Mouse (Mus musculus): Measurements from ENCODE around the gene Tfap4. TPM values are rescaled to one million over a fixed set of nuclear protein-coding genes. Genes with fewer than 3 reads are reported as not detected.

The Tfap4 gene
- polyA plus RNA-seq, 1 experiment from 2014 or later, result 19.6 TPM

DNA sequence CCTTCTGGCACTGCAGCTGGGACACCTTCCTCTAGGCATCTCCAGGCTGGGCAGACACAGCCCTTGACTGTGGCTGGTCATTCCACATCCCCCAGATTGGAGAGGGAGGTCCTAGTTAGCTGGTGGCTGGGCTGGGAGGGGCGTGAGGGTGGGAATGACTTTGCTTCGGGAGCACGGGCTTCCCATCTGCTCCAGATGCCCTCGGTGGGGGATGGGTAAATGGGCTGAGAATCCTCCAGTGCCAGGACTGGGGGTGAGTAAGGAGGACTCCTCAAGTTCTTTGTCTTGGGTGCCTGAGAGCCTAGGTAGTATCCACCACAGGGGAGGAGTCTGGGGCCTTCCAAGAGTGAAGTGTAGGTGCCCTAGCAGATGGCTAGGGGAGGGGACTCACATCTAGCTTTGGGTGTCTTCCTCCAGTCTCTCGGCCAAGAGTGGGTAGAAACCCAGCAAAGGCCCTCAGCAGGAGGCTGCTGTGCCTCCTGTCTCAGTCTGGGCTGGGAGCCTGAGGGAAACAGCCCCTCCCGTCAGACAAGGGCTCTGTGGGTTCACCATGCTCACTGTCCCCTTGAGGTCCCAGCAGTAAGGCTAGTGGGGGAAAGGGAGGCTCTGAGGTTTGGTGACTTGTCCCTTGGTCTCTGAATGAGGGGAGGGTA is 39.4 kb upstream of the Tfap4 start:
- Histone ChIP-seq H3K36me3 (no peaks in the 10 kb centered on the region), H3K27ac (no peak overlapping the region), H3K9me3 (no peaks in the 10 kb centered on the region), H3K4me3 (no peak overlapping the region), H3K9ac (no peak overlapping the region), H3K27me3 (no peaks in the 10 kb centered on the region), H3K4me1 (peaks cover 78% of the 10 kb centered on the region), H3K4me2 (0 out of 2 replicates have a peak overlapping the region, but pooled peaks have one; percentile 7)
- whole genome bisulfite sequencing, result 20% methylated on average over 6 of the region's 6 CpGs
- ATAC-seq (ENCODE audit: borderline replicate concordance, extremely low read depth, low FRiP score, low TSS enrichment), result no peak

DNA sequence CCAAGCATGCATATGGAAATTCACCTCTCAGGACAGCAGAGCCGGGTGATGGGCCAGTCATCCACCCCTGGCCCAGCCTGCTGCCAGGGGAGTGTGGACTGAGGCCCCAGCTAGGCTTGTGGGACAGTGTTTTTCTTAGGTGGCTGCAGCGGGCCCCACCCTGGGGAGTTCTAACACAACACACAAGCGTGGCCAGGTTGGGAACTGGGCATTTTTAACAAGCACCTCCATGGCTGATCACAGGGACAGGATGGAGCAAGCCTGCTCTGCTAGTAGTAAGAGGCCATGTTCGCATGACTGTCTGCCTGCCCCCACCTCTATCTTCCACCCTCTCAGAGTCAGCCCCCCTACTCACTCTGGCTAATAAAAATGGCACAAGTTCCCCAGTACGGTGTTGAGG is 38.4 kb upstream of the Tfap4 start:
- Histone ChIP-seq H3K4me1 (peaks cover 78% of the 10 kb centered on the region), H3K36me3 (no peaks in the 10 kb centered on the region)
- WGBS, result 66% methylated on average over 5 of the region's 5 CpGs

DNA sequence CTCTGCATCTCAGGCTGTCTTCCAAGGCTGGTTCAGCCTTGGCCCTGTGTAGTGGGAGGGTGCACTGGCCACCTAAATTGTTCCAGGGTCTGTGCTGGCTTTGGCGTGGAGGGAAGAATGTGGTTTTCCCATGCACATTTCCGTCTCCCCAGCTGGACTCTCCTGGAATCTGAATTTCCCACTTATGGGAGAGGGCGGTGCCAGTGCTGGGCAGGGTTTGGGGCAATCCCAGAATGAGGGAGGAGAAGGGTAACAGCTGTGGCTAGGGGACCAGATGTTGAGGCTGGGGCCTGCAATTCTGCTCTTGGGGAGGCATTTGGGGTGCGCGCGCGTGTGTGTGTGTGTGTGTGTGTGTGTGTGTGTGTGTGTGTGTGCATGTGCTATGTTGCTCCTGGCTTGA is 37.6 kb upstream of the Tfap4 start:
- Histone ChIP-seq H3K27me3 (no peaks in the 10 kb centered on the region), H3K4me2 (peak overlapping the region; percentile 82), H3K27ac (peak overlapping the region; percentile 54), H3K9me3 (no peaks in the 10 kb centered on the region), H3K9ac (no peak overlapping the region), H3K4me3 (peak overlapping the region; percentile 11; the same call in 1 of the 2 replicates), H3K4me1 (peaks cover 77% of the 10 kb centered on the region), H3K36me3 (no peaks in the 10 kb centered on the region)
- no peak for ATAC-seq (ENCODE audit: borderline replicate concordance, extremely low read depth, low FRiP score, low TSS enrichment)
- WGBS, result 42% methylated on average over 7 of the region's 7 CpGs

More for the DNA sequence above, 38.4 kb upstream of the Tfap4 start:
- ATAC-seq (ENCODE audit: borderline replicate concordance, extremely low read depth, low FRiP score, low TSS enrichment), result no peak
- Histone ChIP-seq H3K9ac (no peak overlapping the region), H3K4me2 (no peak overlapping the region), H3K27me3 (no peaks in the 10 kb centered on the region), H3K9me3 (no peaks in the 10 kb centered on the region), H3K27ac (no peak overlapping the region), H3K4me3 (no peak overlapping the region)

DNA sequence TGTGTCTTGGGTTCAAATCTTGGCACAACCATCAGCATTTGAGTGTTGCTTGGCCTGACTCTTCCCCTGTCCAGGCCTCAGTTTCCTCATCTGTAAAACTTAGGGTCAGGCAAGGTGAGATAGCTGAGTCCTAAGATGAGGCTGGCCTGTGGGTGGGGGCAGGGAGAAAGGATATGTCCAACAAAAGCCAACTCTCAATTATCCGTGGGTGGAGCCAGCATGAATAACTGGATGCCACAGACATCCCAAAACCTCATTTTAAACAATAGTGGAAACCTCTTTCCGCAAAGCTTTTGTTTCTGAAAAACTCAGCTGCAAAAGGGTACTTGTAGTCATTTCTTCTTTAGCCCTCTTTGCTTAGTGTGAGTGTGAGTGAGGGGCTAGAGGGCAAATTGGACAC is 37.2 kb upstream of the Tfap4 start:
- Histone ChIP-seq H3K4me1 (peaks cover 77% of the 10 kb centered on the region), H3K27ac (peak overlapping the region; percentile 54), H3K4me3 (peak overlapping the region; percentile 84), H3K27me3 (no peaks in the 10 kb centered on the region), H3K4me2 (peak overlapping the region; percentile 82), H3K9me3 (no peaks in the 10 kb centered on the region), H3K9ac (no peak overlapping the region), H3K36me3 (0 out of 2 replicates have a peak, but pooled peaks cover 2% of the 10 kb centered on the region)
- 49% methylated on average over 2 of the region's 2 CpGs for WGBS
- no peak for ATAC-seq (ENCODE audit: borderline replicate concordance, extremely low read depth, low FRiP score, low TSS enrichment)

DNA sequence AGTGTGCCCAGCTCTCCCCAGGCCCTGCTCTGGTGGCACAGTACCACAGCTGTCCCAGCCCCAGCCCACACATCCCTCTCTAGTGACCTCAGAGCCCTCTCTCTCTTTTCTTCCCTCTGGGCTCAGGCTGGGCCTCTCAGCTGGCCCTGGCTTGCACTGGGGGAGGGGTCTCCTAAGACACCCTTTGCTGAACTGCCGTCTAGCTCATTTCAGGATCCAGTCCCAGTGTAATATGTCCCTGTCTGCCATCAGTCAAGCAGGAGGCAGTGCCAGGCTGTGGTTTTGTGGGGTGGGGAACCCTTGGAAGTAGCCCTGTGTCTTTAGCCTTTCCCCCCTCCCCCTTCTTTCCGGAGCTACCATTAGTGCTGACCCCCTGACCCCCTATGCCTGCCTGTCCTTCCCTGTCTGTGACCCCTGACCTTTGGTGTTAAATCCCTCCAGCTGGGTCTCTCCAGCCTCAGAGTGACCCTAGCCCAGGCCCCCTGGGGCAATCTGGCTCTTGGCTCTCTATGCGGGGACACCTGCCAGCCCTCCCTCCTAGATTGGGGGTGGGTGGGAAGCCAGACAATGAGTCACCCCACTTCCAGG is 36.6 kb upstream of the Tfap4 start:
- Histone ChIP-seq H3K9me3 (no peaks in the 10 kb centered on the region), H3K27me3 (no peaks in the 10 kb centered on the region), H3K27ac (peak overlapping the region; percentile 95), H3K4me1 (peaks cover 77% of the 10 kb centered on the region), H3K4me3 (peak overlapping the region; percentile 84), H3K36me3 (0 out of 2 replicates have a peak, but pooled peaks cover 4% of the 10 kb centered on the region), H3K4me2 (peak overlapping the region; percentile 82), H3K9ac (peak overlapping the region; percentile 90)
- 15% methylated on average over 3 of the region's 3 CpGs for WGBS
- peak; percentile 6; the same call in 1 of the 2 replicates for ATAC-seq (ENCODE audit: borderline replicate concordance, extremely low read depth, low FRiP score, low TSS enrichment)

DNA sequence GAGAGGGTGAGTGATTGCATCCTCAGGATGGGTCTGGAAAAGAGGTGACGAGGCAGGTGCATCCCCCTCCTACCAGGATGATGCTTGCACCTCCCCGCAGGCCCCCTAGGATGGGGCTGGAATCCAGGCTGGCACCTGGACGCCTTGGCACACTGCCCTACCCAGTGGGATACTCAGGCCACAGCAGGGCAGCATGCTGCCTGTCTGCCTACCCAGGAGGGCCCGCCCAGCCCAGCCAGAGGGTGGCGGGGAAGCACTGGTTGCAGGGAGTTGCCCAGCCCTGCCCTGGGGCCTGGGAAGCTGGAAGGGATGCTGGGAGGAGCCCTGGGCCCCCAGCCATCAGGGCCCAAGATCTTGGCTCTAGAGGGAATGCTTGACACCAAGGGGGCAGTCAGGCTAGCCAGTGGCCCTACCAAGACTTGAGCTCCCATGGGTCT is 35.9 kb upstream of the Tfap4 start:
- 8% methylated on average over 5 of the region's 5 CpGs for WGBS
- H3K4me1 ChIP-seq, result peaks cover 72% of the 10 kb centered on the region

DNA sequence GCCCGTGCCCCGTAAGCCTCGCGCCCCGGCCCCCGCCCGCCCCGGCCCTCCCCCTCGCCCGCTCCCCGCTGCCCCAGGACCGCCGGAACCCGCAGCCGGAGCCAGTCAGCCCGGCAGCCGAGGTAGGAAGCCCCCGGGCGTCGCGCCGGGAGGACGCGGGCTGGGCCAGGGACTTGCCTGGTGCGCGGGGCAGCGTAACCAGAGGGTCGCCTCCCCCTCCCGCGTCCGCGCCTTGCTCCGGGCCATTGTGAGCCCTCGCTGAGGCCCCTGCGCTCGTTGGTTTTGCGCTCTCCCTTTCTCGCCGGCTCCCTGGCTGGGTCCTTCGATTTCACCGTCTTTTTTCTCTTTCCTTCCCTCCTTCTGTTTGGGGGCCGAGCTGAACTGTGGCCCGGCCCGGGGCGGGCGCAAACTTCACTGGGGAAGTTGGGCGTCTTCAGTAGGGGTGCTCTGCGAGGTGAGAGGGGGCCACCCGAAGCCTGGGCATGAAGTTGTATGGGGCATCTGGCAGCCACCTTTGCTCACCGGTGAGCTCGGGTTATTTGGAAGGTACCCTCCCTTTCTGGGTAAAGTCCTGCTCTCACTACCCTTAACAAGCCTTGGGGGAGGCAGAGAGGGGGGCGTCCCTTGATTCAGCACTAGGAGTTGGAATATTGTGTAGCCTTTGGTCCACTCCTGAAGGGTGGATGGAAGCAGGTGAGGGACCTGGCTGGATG is 35.3 kb upstream of the Tfap4 start:
- Histone ChIP-seq H3K4me2 (peak overlapping the region; percentile 82), H3K36me3 (peaks cover 14% of the 10 kb centered on the region; the same call in 1 of the 2 replicates), H3K4me1 (peaks cover 68% of the 10 kb centered on the region), H3K9me3 (no peaks in the 10 kb centered on the region), H3K27ac (peak overlapping the region; percentile 95), H3K27me3 (no peaks in the 10 kb centered on the region), H3K9ac (peak overlapping the region; percentile 90), H3K4me3 (peak overlapping the region; percentile 84)
- WGBS, result 0% methylated on average over 40 of the region's 52 CpGs
- peak; percentile 20; the same call in 1 of the 2 replicates for ATAC-seq (ENCODE audit: borderline replicate concordance, extremely low read depth, low FRiP score, low TSS enrichment)

More for the DNA sequence above, 35.9 kb upstream of the Tfap4 start:
- H3K9ac ChIP-seq, result peak overlapping the region; percentile 90
- H3K27ac ChIP-seq, result peak overlapping the region; percentile 95
- H3K4me3 ChIP-seq, result peak overlapping the region; percentile 84
- ATAC-seq (ENCODE audit: borderline replicate concordance, extremely low read depth, low FRiP score, low TSS enrichment), result peak; percentile 11; the same call in 1 of the 2 replicates
- no peaks in the 10 kb centered on the region for H3K27me3 ChIP-seq
- peaks cover 10% of the 10 kb centered on the region; the same call in 1 of the 2 replicates for H3K36me3 ChIP-seq
- H3K9me3 ChIP-seq, result no peaks in the 10 kb centered on the region
- peak overlapping the region; percentile 82 for H3K4me2 ChIP-seq

DNA sequence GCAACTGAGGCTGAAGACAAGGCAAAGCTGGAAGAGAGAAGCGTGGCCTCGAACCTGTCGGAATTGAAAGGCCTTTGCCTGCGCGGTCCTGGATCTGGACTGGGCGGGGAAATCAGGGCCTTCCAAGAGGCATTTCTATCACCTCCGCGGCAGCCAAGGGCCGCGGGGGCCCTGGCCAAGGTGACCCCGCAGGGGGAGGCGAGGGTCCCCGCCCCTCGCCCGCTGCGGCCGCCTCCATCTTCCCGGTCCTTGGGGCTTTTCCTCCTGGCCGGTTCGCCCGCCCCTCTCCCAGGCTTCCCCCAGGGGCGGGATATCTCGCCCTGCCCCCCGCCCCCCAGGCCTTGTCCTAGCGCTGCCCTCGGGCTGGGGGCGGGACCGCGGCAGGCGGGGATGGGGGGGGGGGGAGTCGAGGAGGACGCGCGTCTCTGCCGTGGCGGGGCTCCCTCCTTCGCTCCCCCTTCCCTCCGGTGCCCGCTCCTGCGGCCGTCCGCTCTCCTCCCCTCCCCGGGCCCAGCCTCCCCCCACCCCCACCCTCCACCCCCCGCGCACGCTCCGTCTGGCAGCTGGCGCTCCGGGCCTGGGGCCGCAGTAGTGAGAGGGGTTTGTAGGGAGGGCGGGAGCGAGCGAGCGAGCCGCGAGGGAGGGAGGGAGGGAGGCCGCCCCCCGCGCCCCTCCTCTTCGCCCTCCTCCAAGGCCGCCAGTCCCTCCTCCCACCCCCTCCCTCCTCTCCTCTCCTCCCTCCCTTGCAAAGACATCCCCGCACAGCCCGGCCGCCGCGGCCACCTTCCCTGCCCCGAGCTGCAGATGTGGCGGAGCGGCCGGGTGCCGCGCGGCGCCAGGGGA is 34.5 kb upstream of the Tfap4 start, which contains the start of gene Glis2:
Gene Glis2 (plus strand): TSS at position 743 of the 843 bp plus-strand sequence.
- Histone ChIP-seq H3K9me3 (no peaks in the 10 kb centered on the region), H3K36me3 (peaks cover 14% of the 10 kb centered on the region; the same call in 1 of the 2 replicates), H3K27me3 (no peaks in the 10 kb centered on the region), H3K4me3 (peak within 1 kb of the TSS; percentile 84), H3K4me1 (peaks cover 65% of the 10 kb centered on the region), H3K27ac (peak within 1 kb of the TSS; percentile 95), H3K4me2 (peak within 1 kb of the TSS; percentile 82), H3K9ac (peak within 1 kb of the TSS; percentile 90)
- WGBS, result 1% methylated on average over 18 of the region's 74 CpGs
- ATAC-seq (ENCODE audit: borderline replicate concordance, extremely low read depth, low FRiP score, low TSS enrichment), result peak; percentile 88

DNA sequence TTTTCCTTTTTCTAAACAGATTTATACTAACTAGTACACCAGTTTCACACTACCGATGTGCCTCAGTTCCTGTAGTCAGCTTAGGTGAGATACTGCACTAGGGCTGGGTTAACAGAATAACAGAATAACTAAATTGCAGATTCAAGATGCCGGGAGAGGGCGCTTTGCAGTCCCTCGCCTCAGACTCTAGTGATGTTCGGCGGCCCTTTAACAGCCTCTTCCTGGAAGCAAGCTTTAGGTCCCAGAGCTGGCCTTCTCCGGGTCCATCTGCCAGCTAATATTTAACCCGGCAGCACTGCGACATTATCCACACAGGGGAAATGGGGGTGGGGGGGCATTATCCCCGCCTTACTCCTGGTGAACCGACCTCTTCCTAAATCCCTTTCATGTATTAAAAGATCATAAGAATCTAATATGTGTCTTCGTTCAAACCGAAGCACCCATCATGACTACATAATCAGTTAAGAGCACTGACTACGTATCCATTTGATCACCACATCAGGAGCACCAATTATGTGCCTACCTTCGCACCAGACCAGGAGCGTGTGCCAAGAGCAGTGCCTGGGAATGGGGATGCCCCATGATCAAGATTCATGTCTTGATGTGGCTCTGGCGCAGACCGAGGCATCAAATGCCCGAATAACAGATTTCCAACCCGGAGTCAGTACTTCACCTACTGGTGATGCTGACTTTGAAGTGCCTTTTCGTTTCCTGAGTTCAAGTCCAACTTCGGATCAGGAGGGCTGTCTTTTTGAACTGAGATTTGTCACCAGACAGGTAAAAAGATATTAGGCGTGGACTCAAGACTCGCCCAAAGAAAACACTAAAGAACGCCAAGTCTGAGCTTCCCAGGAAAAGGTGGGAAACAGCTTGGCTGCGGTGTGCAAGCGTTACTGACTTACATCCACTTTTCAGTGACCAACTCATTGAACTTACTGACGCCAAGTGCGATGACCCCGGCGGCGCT is 33.5 kb upstream of the Tfap4 start:
- Histone ChIP-seq H3K4me3 (peak overlapping the region; percentile 84), H3K4me2 (peak overlapping the region; percentile 82), H3K9me3 (no peaks in the 10 kb centered on the region), H3K9ac (peak overlapping the region; percentile 90), H3K4me1 (peaks cover 57% of the 10 kb centered on the region), H3K36me3 (peaks cover 14% of the 10 kb centered on the region; the same call in 1 of the 2 replicates), H3K27me3 (no peaks in the 10 kb centered on the region), H3K27ac (peak overlapping the region; percentile 95)
- no peak for ATAC-seq (ENCODE audit: borderline replicate concordance, extremely low read depth, low FRiP score, low TSS enrichment)
- WGBS, result 10% methylated on average over 32 of the region's 32 CpGs

DNA sequence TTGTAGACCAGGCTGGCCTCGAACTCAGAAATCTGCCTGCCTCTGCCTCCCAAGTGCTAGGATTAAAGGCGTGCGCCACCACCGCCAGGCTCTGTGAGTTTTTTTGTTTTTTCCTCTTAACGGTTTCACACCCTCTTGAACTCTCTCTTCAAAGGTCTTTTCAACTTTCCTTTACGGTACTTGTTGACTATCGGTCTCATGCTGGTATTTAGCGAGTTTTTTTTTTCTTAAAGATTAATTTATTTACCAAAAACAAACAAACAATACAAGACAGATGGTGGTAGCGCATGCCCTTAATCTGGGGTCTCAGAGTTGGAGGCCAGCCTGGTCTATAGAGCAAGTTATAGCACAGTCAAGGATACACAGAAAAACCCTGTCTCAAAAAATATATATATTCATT is 30.6 kb upstream of the Tfap4 start:
- Histone ChIP-seq H3K36me3 (peaks cover 14% of the 10 kb centered on the region; the same call in 1 of the 2 replicates), H3K27ac (no peak overlapping the region), H3K27me3 (no peaks in the 10 kb centered on the region), H3K4me2 (no peak overlapping the region), H3K4me3 (no peak overlapping the region), H3K9me3 (no peaks in the 10 kb centered on the region), H3K4me1 (peaks cover 47% of the 10 kb centered on the region), H3K9ac (no peak overlapping the region)
- no peak for ATAC-seq (ENCODE audit: borderline replicate concordance, extremely low read depth, low FRiP score, low TSS enrichment)
- WGBS, result 93% methylated on average over 9 of the region's 9 CpGs
